Mouse (Mus musculus): ENCODE data around the gene Btbd6.
A peak's percentile ranks its signal among the peaks of the same experiment; 100 is the strongest.

Gene Btbd6

GRCm38 (mm10) chr12:112976371-112977073, at the start of gene Btbd6:
TSS of gene Btbd6 (plus strand) at chr12:112976482.
- DNase-seq (ENCODE audit: low spot score), result peak; percentile 89

- DNase-seq (ENCODE audit: low spot score), result no peak
Observed at GRCm38 (mm10) chr12:112927265-112927664, 49.0 kb upstream of the Btbd6 start.

GRCm38 (mm10) chr12:112928401-112929241, 47.7 kb upstream of the Btbd6 start:
- peak; percentile 61 for DNase-seq (ENCODE audit: low spot score)

GRCm38 (mm10) chr12:112929562-112930352, 46.5 kb upstream of the Btbd6 start, which contains the start of gene Jag2:
TSS of gene Jag2 (minus strand) at chr12:112929776.
- DNase-seq (ENCODE audit: low spot score), result peak; percentile 70

- no peak for DNase-seq (ENCODE audit: low spot score)
Observed at GRCm38 (mm10) chr12:112932647-112933046, 43.6 kb upstream of the Btbd6 start.

- no peak for DNase-seq (ENCODE audit: low spot score)
Observed at GRCm38 (mm10) chr12:112937906-112938305, 38.4 kb upstream of the Btbd6 start.

- DNase-seq (ENCODE audit: low spot score), result no peak
Observed at GRCm38 (mm10) chr12:112938366-112938765, 37.9 kb upstream of the Btbd6 start.

- peak; percentile 78 for DNase-seq (ENCODE audit: low spot score)
Observed at GRCm38 (mm10) chr12:112938873-112939565, 37.3 kb upstream of the Btbd6 start.

- DNase-seq (ENCODE audit: low spot score), result no peak
Observed at GRCm38 (mm10) chr12:112940238-112940637, 36.0 kb upstream of the Btbd6 start.

- DNase-seq (ENCODE audit: low spot score), result no peak
Observed at GRCm38 (mm10) chr12:112940710-112941109, 35.6 kb upstream of the Btbd6 start.

GRCm38 (mm10) chr12:112941156-112941775, 35.0 kb upstream of the Btbd6 start:
- no peak for DNase-seq (ENCODE audit: low spot score)

- DNase-seq (ENCODE audit: low spot score), result peak; percentile 86
Observed at GRCm38 (mm10) chr12:112941776-112942713, 34.2 kb upstream of the Btbd6 start, which contains the start of gene Nudt14. TSS of gene Nudt14 (minus strand) at chr12:112942124.

GRCm38 (mm10) chr12:112943669-112944068, 32.6 kb upstream of the Btbd6 start:
- no peak for DNase-seq (ENCODE audit: low spot score)

- peak; percentile 48 for DNase-seq (ENCODE audit: low spot score)
Observed at GRCm38 (mm10) chr12:112947307-112947706, 29.0 kb upstream of the Btbd6 start.

GRCm38 (mm10) chr12:112950040-112950760, 26.1 kb upstream of the Btbd6 start:
- peak; percentile 95 for DNase-seq (ENCODE audit: low spot score)

- no peak for DNase-seq (ENCODE audit: low spot score)
Observed at GRCm38 (mm10) chr12:112950761-112951129, 25.5 kb upstream of the Btbd6 start.

- DNase-seq (ENCODE audit: low spot score), result no peak
Observed at GRCm38 (mm10) chr12:112951150-112951842, 25.0 kb upstream of the Btbd6 start.

- no peak for DNase-seq (ENCODE audit: low spot score)
Observed at GRCm38 (mm10) chr12:112952433-112952832, 23.8 kb upstream of the Btbd6 start.

Data from embryo, embryonic 10 days (tissue).